Mouse (Mus musculus) testis, adult 2 months (tissue): ENCODE results near the gene Tnpo2. TPM values are rescaled to one million over a fixed set of nuclear protein-coding genes. Genes with fewer than 3 reads are reported as not detected.

Experiments
- H3K27ac ChIP-seq: fragments of 200-500 bp; 2 replicates; pipeline ENCODE4 v1.5.1; 2012; ENCODE audit warnings: low read depth, low read length; ENCODE audit not compliant: control insufficient read depth, insufficient read depth
- H3K27me3 ChIP-seq: fragments of 200-500 bp; 2 replicates; pipeline ENCODE4 v1.6.1; 2012; ENCODE audit warnings: mild to moderate bottlenecking, low read length, moderate library complexity; ENCODE audit not compliant: control insufficient read depth, insufficient read depth
- H3K36me3 ChIP-seq: fragments of 200-500 bp; 2 replicates; pipeline ENCODE4 v1.6.1; 2012; ENCODE audit warnings: mild to moderate bottlenecking, low read length; ENCODE audit not compliant: control insufficient read depth, insufficient read depth
- H3K4me1 ChIP-seq: fragments of 200-500 bp; 2 replicates; pipeline ENCODE4 v1.6.1; 2012; ENCODE audit warnings: low read length; ENCODE audit not compliant: control insufficient read depth, insufficient read depth
- H3K4me3 ChIP-seq: fragments of 200-500 bp; 2 replicates; pipeline ENCODE4 v1.5.1; 2012; ENCODE audit warnings: low read depth, mild to moderate bottlenecking, low read length, moderate library complexity, mixed read lengths; ENCODE audit not compliant: control insufficient read depth
- CTCF ChIP-seq: fragments of 200-500 bp; IDR thresholded peaks from 2 replicates; pipeline ENCODE4 v1.5.1; 2012; ENCODE audit warnings: low read depth, mild to moderate bottlenecking, inconsistent platforms, low read length, moderate library complexity; ENCODE audit not compliant: control insufficient read depth, insufficient read depth, insufficient replicate concordance
- POLR2A ChIP-seq: fragments of 200-500 bp; IDR thresholded peaks from 2 replicates; pipeline ENCODE4 v1.6.1; 2012; ENCODE audit warnings: low read depth, mild to moderate bottlenecking, inconsistent platforms, low read length, moderate library complexity; ENCODE audit not compliant: control insufficient read depth
- polyA plus RNA-seq: library from polyadenylated mRNA; depleted of rRNA; stranded (reverse); fragments of >200 nt; gene quantifications from 2 replicates; pipeline ENCODE4 v1.2.3, GENCODE M21; 2012

Gene Tnpo2
- polyA plus RNA-seq, 1 experiment = 44.9 TPM

DNA sequence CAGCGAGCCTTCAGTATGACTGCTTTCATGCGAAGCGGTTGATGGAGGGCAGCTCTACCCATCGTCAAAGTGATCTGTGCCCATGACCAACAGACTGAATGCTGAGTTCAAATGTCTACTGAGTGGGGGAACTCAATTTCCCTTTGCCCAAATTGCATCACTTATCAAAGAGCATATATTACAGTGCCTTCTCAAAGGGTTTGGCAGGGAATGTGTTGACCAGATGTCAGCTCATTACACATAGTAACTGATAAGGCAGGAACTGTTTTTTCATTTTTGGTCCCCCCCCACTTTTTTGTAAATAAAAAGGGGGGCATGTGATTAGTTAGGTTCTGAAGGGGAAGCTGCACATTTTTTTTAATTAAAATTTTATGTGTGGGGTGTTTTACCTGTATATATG is 25.9 kb downstream of the Tnpo2 start:
- Histone ChIP-seq H3K4me1 (peaks cover 2% of the 10 kb centered on the region), H3K27me3 (no peaks in the 10 kb centered on the region), H3K36me3 (no peaks in the 10 kb centered on the region), H3K27ac (no peak overlapping the region), H3K4me3 (no peak overlapping the region)
- TF ChIP-seq CTCF (no peak), POLR2A (no peak)

DNA sequence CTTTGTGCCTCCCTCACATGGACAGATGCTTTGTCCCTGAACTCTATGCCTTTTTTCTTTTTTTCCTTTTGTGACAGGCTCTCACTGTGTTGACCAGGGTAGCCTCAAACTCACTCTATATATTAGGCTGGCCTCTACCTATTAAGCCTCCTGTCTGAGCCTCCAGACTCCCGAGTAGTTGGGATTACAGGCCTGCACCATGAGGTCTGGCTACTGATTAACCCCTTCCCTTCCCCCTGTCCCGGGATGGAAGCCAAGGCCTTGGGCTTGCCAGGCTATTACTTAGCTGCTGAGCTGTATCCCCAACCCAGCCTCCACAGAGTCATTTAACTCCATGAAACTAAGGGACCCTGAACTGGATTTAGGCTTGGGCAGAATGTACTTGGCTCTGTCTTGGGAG is 28.5 kb downstream of the Tnpo2 start:
- no peak for TF ChIP-seq POLR2A
- TF ChIP-seq CTCF = no peak
- H3K27ac ChIP-seq = no peak overlapping the region
- H3K27me3 ChIP-seq = no peaks in the 10 kb centered on the region
- peaks cover 2% of the 10 kb centered on the region for H3K4me1 ChIP-seq
- no peak overlapping the region for H3K4me3 ChIP-seq
- no peaks in the 10 kb centered on the region for H3K36me3 ChIP-seq

DNA sequence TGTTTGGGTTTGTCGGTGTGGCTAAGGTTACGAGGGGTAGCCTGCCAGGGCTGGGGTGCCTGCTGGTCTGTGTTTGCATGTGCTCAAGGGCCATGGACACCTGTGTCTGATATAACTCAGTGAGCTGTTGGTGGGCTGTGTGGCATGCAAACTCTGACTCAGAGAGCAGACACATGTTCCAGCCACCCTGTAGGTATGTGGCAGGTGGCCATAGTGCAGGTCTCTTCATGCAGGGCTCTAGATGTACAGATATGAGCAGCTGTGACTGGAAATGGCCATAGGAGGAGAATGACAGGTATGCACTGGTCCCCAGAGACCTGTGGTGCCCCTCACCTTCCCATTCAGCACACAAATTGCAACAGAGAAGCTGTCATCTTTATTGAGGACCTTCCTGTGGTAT is 30.4 kb downstream of the Tnpo2 start:
- H3K27me3 ChIP-seq = no peaks in the 10 kb centered on the region
- H3K36me3 ChIP-seq = no peaks in the 10 kb centered on the region
- TF ChIP-seq POLR2A (no peak), CTCF (no peak)
- no peak overlapping the region for H3K27ac ChIP-seq
- H3K4me3 ChIP-seq = no peak overlapping the region
- H3K4me1 ChIP-seq = peaks cover 4% of the 10 kb centered on the region; the same call in 1 of the 2 replicates

DNA sequence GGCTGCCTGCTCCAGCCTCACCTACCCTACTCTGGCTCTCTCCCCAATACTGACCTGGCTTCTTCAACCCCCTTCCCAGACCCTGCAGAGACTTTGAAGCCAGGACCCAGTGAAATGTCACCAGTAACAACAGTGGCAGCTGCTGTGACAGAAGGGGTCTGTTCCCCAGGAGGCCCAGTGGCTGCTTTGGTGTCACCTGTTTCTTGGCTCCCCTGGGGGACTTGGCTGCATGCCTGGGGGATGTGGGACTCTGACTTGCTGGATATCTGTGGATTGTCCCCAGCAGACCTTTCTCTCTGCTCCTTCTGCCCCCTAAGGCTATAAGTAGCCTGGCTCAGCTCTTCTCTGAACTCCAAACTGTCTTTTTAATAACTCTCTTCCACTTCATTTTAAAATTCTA is 31.3 kb downstream of the Tnpo2 start, which contains the start of gene Gm5741:
Gene Gm5741 (minus strand): TSS at position 1 of the 400 bp plus-strand sequence.
- Histone ChIP-seq H3K36me3 (no peaks in the 10 kb centered on the region), H3K27me3 (no peaks in the 10 kb centered on the region), H3K4me3 (no peak within 1 kb of the TSS), H3K4me1 (peaks cover 7% of the 10 kb centered on the region), H3K27ac (no peak within 1 kb of the TSS)
- no peak for TF ChIP-seq POLR2A
- no peak for TF ChIP-seq CTCF

DNA sequence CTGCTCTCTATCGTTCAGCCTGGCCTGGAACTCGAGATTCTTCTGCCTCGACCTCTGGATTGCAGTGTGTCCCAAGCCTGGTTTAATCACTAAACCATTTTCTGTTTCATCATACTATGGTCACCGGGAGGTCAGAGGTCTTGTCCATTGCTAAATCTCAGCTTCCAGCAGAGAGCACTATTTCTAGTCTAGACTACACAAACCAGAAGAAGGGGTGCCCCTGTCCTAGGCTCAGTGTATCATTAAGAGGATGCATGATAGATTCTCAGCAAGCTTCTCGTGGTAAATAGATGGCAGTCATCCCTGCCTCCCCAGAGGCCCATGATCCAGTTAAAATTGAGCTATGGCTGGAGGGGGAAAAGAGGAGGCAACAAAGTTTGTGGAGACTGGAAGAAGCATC is 34.3 kb downstream of the Tnpo2 start:
- Histone ChIP-seq H3K36me3 (peaks cover 1% of the 10 kb centered on the region; the same call in 1 of the 2 replicates), H3K4me1 (peaks cover 9% of the 10 kb centered on the region), H3K27me3 (no peaks in the 10 kb centered on the region), H3K27ac (peak overlapping the region; percentile 91), H3K4me3 (peak overlapping the region; percentile 91)
- TF ChIP-seq CTCF (no peak), POLR2A (no peak)

DNA sequence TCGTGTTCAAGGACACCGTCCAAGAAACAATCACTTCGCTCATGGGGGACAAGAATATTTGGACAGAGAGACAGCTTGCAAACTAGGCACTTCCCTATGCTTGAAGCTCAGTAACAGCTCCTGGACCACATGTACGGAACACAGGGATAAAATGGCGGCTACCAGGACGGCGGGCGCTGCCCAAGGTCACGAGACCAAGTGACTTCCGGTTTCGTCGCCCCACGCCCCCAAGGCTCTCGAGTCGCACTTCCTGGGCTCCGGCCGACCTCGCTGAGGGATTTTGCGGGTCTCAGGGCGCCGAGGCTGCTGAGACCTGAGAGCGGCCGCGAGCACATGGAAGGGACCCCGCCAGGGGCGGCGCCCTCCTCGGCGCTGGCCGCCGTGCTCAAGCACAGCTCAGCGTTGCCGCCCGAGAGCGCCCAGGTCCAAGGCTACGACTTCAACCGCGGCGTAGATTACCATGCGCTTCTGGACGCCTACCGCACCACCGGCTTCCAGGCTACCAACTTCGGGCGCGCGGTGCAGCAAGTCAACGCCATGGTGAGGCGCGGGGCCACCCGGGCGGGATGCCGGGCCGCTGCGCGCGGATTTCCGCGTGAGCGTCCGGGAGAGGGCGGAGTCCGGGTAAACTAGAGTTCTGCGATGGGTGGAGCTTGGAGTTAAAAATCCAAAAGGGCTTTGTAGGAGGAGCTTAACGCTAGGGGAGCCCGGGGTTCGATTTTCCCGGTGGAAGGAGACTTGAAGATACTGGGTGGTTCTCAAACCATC is 35.0 kb downstream of the Tnpo2 start, which contains the start of gene Dhps:
Gene Dhps (plus strand): TSS at position 244 of the 768 bp plus-strand sequence.
- no peak for TF ChIP-seq CTCF
- peak; percentile 70 for TF ChIP-seq POLR2A
- Histone ChIP-seq H3K36me3 (peaks cover 1% of the 10 kb centered on the region; the same call in 1 of the 2 replicates), H3K27ac (peak within 1 kb of the TSS; percentile 91), H3K4me1 (peaks cover 9% of the 10 kb centered on the region), H3K27me3 (no peaks in the 10 kb centered on the region), H3K4me3 (peak within 1 kb of the TSS; percentile 91)

DNA sequence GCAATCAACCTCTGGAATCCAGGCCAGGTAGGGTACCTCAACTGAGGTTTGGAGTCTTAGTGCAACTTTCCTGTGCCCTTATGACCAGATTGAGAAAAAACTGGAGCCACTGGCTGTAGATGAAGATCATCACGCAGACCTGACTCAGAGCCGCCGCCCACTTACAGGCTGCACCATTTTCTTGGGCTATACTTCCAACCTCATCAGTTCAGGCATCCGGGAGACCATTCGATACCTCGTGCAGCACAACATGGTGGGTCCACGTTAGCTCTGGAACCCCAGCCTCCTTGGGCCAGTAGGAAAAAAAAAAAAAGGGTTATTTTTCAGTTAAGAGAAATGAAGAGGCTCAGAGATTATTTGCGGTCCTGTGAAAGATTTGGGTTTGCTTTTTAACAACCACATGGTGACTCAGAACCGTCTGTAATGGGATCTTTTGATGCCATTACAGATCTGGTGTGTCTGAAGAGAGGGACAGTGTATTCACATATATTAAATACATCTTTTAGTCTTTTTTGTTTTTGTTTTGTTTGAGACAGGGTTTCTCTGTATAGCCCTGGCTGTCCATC is 35.7 kb downstream of the Tnpo2 start:
- H3K4me3 ChIP-seq = peak overlapping the region; percentile 91
- peaks cover 1% of the 10 kb centered on the region; the same call in 1 of the 2 replicates for H3K36me3 ChIP-seq

More for the DNA sequence above, 35.7 kb downstream of the Tnpo2 start:
- TF ChIP-seq CTCF (no peak), POLR2A (no peak)
- no peaks in the 10 kb centered on the region for H3K27me3 ChIP-seq
- H3K27ac ChIP-seq = peak overlapping the region; percentile 91
- peaks cover 9% of the 10 kb centered on the region for H3K4me1 ChIP-seq
